Mouse (Mus musculus): ENCODE results near the gene Hectd4. TPM values are rescaled to one million over a fixed set of nuclear protein-coding genes. Genes with fewer than 3 reads are reported as not detected.
"Not testable (repeated sequence)": the region's sequence is repeated elsewhere in the genome, so short reads cannot be mapped to it uniquely, and the experiment has no call there.

Hectd4 gene
- polyA plus RNA-seq, 1 experiment from 2014 or later: 9.7 TPM

DNA sequence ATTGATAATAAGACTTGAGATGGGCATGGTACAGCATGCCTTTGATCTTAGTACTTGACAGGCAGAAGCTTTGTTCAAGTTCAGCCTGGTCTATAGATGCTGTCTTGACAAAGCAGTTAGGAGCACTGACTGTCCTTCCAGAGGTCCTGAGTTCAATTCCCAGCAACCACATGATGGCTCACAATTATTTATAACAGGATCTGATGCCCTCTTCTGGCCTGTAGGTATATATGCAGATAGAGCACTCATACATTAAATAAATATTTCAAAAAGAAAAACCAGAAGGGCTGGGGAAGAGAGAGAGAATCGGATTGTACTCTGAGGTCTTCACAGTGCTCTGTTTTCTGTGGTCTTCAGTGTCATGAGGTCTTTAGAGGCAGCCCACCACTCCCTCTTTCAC, 17.6 kb upstream of the Hectd4 start:
- Histone ChIP-seq H3K36me3 (ENCODE audit: control insufficient read depth, insufficient read depth, low read length) (peaks cover 13% of the 10 kb centered on the region), H3K4me2 (no peak overlapping the region), H3K4me3 (ENCODE audit: low read depth, low read length) (no peak overlapping the region), H3K4me1 (ENCODE audit: control insufficient read depth, insufficient read depth, low read length) (peaks cover 9% of the 10 kb centered on the region), H3K27me3 (ENCODE audit: control insufficient read depth, insufficient read depth, low read length) (no peaks in the 10 kb centered on the region), H3K9me3 (ENCODE audit: control insufficient read depth, low read length) (no peaks in the 10 kb centered on the region), H3K9ac (ENCODE audit: low read length) (no peak overlapping the region), H3K27ac (ENCODE audit: low read depth, low read length) (no peak overlapping the region)
- 82% methylated on average over 1 of the region's 1 CpGs for WGBS
- ATAC-seq (ENCODE audit: low FRiP score): no peak
- DNase-seq (ENCODE audit: low spot score, missing footprints): peak; percentile 28

DNA sequence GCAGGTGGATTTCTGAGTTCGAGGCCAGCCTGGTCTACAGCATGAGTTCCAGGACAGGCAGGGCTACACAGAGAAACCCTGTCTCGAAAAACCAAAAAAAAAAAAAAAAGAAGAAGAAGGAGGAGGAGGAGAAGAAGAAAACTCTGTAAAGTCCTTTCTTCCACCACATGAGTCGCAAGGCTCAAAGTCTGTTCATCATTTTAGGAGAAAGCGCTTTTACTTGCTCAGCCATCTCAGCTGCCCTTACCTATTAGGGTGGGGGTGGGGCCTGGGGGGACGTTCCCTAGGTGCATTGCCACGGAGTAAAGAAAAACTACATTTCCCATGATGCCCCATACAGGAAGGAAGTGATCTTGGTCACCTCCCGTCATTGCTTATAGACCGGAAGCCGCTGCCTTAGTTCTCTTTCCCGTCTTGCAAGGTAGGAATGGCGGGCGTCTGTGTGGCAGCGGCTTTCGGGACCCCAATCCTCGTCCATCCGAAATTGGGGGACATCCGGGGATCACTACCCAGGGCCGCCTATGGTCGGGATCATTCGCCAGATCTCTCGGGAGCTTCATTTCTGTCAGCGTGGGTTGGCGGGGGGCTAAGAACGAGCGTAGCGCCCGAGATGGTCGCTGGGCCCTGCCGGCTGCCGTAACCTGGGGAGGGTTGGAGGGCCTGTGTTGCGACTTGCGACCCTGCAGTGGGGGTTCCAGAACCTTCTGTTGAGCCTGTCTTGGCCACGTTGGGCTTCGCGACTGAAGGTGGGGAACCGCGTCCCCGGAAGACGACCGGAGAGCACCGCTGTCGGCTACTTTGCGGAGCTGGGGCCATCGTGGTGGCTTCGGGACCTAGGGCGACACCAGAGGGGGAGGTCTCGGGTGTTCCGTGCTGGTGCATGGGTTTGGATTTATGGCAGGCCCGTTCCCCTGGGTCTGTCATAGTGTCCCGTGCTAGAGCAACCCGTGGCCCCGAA, 15.6 kb upstream of the Hectd4 start, which contains the start of gene Rpl6:
Gene Rpl6, plus strand, starts transcription at position 350 of the 958 bp plus-strand sequence.
- H3K9me3 ChIP-seq (ENCODE audit: control insufficient read depth, low read length): no peaks in the 10 kb centered on the region
- H3K4me1 ChIP-seq (ENCODE audit: control insufficient read depth, insufficient read depth, low read length): peaks cover 9% of the 10 kb centered on the region
- peak within 1 kb of the TSS; percentile 99 for H3K9ac ChIP-seq (ENCODE audit: low read length)
- ATAC-seq (ENCODE audit: low FRiP score): peak; percentile 92
- peak within 1 kb of the TSS; percentile 75 for H3K4me2 ChIP-seq
- WGBS: 2% methylated on average over 52 of the region's 52 CpGs
- peaks cover 29% of the 10 kb centered on the region for H3K36me3 ChIP-seq (ENCODE audit: control insufficient read depth, insufficient read depth, low read length)
- H3K27ac ChIP-seq (ENCODE audit: low read depth, low read length): peak within 1 kb of the TSS; percentile 53
- DNase-seq (ENCODE audit: low spot score, missing footprints): peak; percentile 97
- no peaks in the 10 kb centered on the region for H3K27me3 ChIP-seq (ENCODE audit: control insufficient read depth, insufficient read depth, low read length)
- peak within 1 kb of the TSS; percentile 94 for H3K4me3 ChIP-seq (ENCODE audit: low read depth, low read length)

DNA sequence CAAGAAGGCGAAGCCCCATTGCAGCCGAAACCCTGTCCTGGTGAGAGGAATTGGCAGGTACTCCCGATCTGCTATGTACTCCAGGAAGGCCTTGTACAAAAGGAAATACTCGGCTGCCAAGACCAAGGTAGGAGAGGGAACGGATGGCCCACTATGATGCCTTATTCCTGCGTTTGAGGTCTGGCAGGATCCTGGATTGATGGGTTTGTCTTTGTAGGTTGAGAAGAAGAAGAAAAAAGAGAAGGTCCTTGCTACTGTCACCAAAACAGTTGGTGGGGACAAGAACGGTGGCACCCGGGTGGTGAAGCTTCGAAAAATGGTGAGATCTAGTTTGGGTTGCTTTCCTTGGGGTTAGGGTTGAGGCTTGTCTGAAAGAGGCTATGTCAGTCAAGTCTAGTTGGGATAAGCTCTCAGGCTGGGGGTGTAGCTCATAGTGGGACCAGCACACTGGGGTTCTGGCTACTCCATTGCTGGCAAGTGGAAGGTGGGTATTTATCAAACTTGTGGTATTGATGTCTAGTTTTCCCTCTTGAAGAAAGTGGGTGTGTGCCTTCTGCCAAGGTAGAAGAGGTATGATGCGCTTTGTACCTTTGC, 14.4 kb upstream of the Hectd4 start:
- Histone ChIP-seq H3K4me3 (ENCODE audit: low read depth, low read length) (peak overlapping the region; percentile 94), H3K36me3 (ENCODE audit: control insufficient read depth, insufficient read depth, low read length) (peaks cover 38% of the 10 kb centered on the region), H3K4me2 (peak overlapping the region; percentile 75)
- H3K9me3 ChIP-seq (ENCODE audit: control insufficient read depth, low read length); H3K9ac ChIP-seq (ENCODE audit: low read length); H3K27me3 ChIP-seq (ENCODE audit: control insufficient read depth, insufficient read depth, low read length); H3K4me1 ChIP-seq (ENCODE audit: control insufficient read depth, insufficient read depth, low read length); ATAC-seq (ENCODE audit: low FRiP score); H3K27ac ChIP-seq (ENCODE audit: low read depth, low read length): not testable (repeated sequence)
- peak; percentile 64 for DNase-seq (ENCODE audit: low spot score, missing footprints)
- WGBS: 78% methylated on average over 8 of the region's 10 CpGs

DNA sequence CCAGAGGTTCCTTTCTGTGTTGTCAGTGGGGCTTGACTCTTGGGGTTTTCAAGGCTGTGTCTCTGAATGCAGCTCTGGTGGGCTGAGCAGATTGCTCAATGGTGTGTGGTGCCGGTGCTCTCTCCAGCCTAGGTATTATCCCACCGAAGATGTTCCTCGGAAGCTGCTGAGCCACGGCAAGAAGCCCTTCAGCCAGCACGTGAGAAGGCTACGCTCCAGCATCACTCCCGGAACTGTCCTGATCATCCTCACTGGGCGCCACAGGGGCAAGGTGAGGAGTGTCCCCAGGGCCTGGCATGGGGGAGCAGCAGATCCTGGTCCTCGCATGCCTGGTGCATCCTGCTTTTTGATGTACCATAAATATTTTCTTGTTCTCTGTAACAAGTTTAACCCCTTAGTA, 13.5 kb upstream of the Hectd4 start:
- Histone ChIP-seq H3K4me3 (ENCODE audit: low read depth, low read length) (no peak overlapping the region), H3K9ac (ENCODE audit: low read length) (no peak overlapping the region), H3K27me3 (ENCODE audit: control insufficient read depth, insufficient read depth, low read length) (no peaks in the 10 kb centered on the region), H3K9me3 (ENCODE audit: control insufficient read depth, low read length) (no peaks in the 10 kb centered on the region), H3K4me2 (no peak overlapping the region), H3K27ac (ENCODE audit: low read depth, low read length) (no peak overlapping the region), H3K36me3 (ENCODE audit: control insufficient read depth, insufficient read depth, low read length) (peaks cover 45% of the 10 kb centered on the region), H3K4me1 (ENCODE audit: control insufficient read depth, insufficient read depth, low read length) (peaks cover 9% of the 10 kb centered on the region)
- ATAC-seq (ENCODE audit: low FRiP score) (no peak), DNase-seq (ENCODE audit: low spot score, missing footprints) (no peak)
- WGBS: 86% methylated on average over 9 of the region's 9 CpGs

- Histone ChIP-seq H3K9me3 (ENCODE audit: control insufficient read depth, low read length) (no peaks in the 10 kb centered on the region), H3K27ac (ENCODE audit: low read depth, low read length) (no peak overlapping the region), H3K36me3 (ENCODE audit: control insufficient read depth, insufficient read depth, low read length) (peaks cover 50% of the 10 kb centered on the region), H3K9ac (ENCODE audit: low read length) (no peak overlapping the region), H3K4me3 (ENCODE audit: low read depth, low read length) (no peak overlapping the region), H3K27me3 (ENCODE audit: control insufficient read depth, insufficient read depth, low read length) (no peaks in the 10 kb centered on the region), H3K4me1 (ENCODE audit: control insufficient read depth, insufficient read depth, low read length) (peaks cover 9% of the 10 kb centered on the region), H3K4me2 (no peak overlapping the region)
- ATAC-seq (ENCODE audit: low FRiP score) (no peak), DNase-seq (ENCODE audit: low spot score, missing footprints) (peak; percentile 61)
- WGBS: 93% methylated on average over 3 of the region's 3 CpGs
Observed at GRCm38 (mm10) chr5:121206984-121207383, 13.0 kb upstream of the Hectd4 start.

GRCm38 (mm10) chr5:121209755-121210600, 10.0 kb upstream of the Hectd4 start:
- Histone ChIP-seq H3K27ac (ENCODE audit: low read depth, low read length) (no peak overlapping the region), H3K4me3 (ENCODE audit: low read depth, low read length) (no peak overlapping the region), H3K9ac (ENCODE audit: low read length) (no peak overlapping the region), H3K27me3 (ENCODE audit: control insufficient read depth, insufficient read depth, low read length) (no peaks in the 10 kb centered on the region), H3K36me3 (ENCODE audit: control insufficient read depth, insufficient read depth, low read length) (peaks cover 55% of the 10 kb centered on the region), H3K9me3 (ENCODE audit: control insufficient read depth, low read length) (no peaks in the 10 kb centered on the region), H3K4me2 (no peak overlapping the region), H3K4me1 (ENCODE audit: control insufficient read depth, insufficient read depth, low read length) (peaks cover 9% of the 10 kb centered on the region)
- no peak for ATAC-seq (ENCODE audit: low FRiP score)
- WGBS: 94% methylated on average over 9 of the region's 9 CpGs
- DNase-seq (ENCODE audit: low spot score, missing footprints): no peak

DNA sequence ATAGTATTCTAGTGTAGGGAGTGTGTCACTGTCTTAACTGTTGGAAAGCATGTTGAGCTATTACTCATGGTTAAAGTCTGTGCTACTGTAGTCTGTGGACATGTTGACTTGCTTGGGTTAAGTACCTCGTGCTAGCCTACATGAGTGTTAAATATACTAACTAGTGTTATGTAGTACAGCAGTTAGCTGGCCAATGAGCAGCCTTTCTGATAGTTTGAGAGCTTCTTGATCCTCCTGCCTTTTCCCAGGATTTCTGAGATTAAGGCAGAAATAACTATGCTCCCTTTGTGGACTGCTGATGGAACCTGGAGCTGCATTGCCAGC, 9.5 kb upstream of the Hectd4 start:
- no peak overlapping the region for H3K27ac ChIP-seq (ENCODE audit: low read depth, low read length)
- ATAC-seq (ENCODE audit: low FRiP score): no peak
- no peaks in the 10 kb centered on the region for H3K27me3 ChIP-seq (ENCODE audit: control insufficient read depth, insufficient read depth, low read length)
- peaks cover 55% of the 10 kb centered on the region for H3K36me3 ChIP-seq (ENCODE audit: control insufficient read depth, insufficient read depth, low read length)
- no peak overlapping the region for H3K4me3 ChIP-seq (ENCODE audit: low read depth, low read length)
- no peak overlapping the region for H3K9ac ChIP-seq (ENCODE audit: low read length)
- 87% methylated on average over 1 of the region's 1 CpGs for WGBS
- no peak overlapping the region for H3K4me2 ChIP-seq
- H3K4me1 ChIP-seq (ENCODE audit: control insufficient read depth, insufficient read depth, low read length): peaks cover 7% of the 10 kb centered on the region
- peak; percentile 77 for DNase-seq (ENCODE audit: low spot score, missing footprints)
- H3K9me3 ChIP-seq (ENCODE audit: control insufficient read depth, low read length): no peaks in the 10 kb centered on the region

DNA sequence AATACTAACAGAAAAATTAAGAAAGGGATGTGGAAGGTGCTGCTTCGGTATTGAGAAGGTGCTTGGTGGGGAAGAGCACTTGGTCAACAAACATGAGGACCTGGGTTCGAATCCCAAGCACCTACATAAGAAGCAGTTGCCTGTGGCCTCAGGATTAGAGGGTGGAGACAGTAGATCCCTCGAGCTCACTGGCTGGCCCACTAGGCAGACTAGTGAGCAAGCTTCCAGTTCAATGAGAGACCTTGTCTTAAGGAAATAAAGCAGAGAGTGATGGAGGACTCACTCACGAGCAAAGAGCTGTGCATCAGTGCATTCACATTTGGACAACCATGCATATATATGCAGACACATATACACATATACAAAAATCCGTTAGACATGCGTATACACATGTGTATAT, 7.9 kb upstream of the Hectd4 start:
- Histone ChIP-seq H3K4me2 (no peak overlapping the region), H3K27ac (ENCODE audit: low read depth, low read length) (no peak overlapping the region), H3K9me3 (ENCODE audit: control insufficient read depth, low read length) (no peaks in the 10 kb centered on the region), H3K9ac (ENCODE audit: low read length) (no peak overlapping the region), H3K4me1 (ENCODE audit: control insufficient read depth, insufficient read depth, low read length) (no peaks in the 10 kb centered on the region; the same call in 1 of the 2 replicates), H3K36me3 (ENCODE audit: control insufficient read depth, insufficient read depth, low read length) (peaks cover 45% of the 10 kb centered on the region), H3K4me3 (ENCODE audit: low read depth, low read length) (no peak overlapping the region), H3K27me3 (ENCODE audit: control insufficient read depth, insufficient read depth, low read length) (no peaks in the 10 kb centered on the region)
- ATAC-seq (ENCODE audit: low FRiP score) (no peak), DNase-seq (ENCODE audit: low spot score, missing footprints) (peak; percentile 68)
- 93% methylated on average over 6 of the region's 6 CpGs for WGBS
